Mouse (Mus musculus) kidney, adult 9 months (tissue): ENCODE measurements around the gene Epb41.

Source experiments
- DNase-seq: peaks from one replicate; pipeline ENCODE4 v3.0.0; 2022

Epb41 gene

DNA sequence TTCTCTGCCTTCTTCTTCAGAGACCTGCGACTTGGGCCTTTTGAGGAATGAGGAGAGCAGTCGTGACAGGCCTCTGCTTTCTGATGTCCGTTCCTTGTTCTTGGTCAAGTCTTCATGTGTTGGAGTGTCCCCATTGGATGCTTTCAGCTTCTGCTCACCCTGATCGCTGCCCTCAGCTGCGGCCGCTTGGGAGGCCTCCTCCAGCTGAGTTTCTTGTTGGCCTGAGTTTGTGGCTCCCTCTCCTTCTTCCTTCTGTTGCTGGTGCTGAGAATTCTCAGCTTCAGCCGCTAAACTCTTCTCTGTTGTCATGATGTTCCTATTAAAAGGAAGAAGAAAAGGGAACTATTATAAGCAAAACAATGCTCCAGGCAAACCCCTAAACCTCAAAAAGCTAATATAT is 68.0 kb downstream of the Epb41 start:
- DNase-seq: no peak

DNA sequence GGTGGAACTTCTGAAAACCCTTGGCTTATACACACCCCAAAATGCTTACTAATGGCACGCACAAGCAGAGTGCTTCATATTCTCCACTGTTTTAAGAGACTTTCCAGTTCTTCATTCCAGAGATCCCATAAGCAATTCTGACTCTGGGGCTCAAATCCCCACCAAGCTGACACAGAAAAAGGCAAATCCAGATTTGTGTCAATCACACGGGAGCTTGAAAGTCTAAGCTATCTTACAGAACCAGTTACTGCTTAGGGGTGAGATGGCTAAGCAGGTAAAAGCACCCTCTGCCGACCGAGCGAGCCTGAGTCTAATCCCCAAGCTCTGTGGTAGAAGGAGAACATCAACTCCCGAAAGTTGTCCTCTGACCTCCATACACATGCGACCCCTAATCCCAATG is 76.5 kb downstream of the Epb41 start:
- DNase-seq: no peak

- no peak for DNase-seq
Measured at GRCm38 (mm10) chr4:131997476-131997875, 77.6 kb downstream of the Epb41 start.

DNA sequence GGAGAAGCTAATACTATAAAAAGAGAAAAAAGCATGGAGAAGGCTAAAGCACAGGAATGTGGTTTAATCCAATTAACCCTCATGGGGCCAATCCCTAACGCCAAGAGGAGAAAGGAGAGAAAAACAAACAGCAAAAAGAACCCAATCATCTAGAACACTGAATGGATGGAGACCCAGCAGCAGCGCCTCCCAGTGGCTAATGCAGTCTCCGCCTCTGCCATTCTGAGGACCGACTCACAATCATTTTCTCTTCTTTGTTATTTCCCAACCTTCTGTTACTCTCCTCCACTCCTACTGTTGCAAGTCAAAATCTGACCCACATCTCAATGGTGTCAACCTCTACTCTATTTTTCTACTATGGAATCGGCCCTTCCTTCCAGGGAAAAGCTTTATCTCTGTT is 78.1 kb downstream of the Epb41 start:
- no peak for DNase-seq

DNA sequence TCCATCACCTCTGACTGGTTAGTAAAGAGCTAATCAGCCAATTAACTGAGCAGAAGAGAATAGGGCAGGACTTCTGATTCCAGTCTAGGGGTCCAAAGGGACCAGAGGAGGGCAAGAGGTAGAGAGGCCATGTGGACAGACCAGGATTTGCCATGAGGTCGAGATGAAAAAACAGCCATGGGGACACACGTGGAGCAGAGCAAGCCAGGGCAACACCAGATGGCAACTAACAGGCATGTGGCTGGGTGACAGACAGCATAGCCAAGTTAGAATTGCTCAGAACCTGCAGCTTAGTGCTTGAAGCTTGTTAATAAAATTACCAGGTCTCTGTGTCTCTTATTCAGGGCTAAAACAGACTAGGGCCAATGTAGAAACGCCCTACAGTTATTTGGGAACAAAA is 81.3 kb downstream of the Epb41 start:
- no peak for DNase-seq

GRCm38 (mm10) chr4:131982881-131983538 is 92.1 kb downstream of the Epb41 start:
- DNase-seq: no peak

DNA sequence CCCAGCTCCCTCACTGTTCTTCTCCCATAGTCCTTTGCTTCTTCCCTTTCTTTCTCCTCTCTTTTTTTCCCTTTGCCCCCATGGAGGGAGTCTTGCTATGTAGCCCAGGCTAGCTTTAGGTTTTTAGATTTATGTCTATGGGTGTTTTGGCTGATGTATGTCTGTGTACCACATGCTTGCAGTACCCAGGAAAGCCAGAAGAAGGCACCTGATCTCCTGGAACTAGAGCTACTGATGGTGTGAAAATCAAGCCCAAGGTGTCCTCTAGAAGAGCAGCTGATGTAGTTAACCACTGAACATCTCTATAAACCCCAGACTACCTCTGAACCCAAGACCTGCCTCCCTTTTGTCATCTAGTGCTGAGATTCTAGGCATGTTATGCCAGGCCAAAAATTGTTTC is 93.4 kb downstream of the Epb41 start:
- no peak for DNase-seq

DNA sequence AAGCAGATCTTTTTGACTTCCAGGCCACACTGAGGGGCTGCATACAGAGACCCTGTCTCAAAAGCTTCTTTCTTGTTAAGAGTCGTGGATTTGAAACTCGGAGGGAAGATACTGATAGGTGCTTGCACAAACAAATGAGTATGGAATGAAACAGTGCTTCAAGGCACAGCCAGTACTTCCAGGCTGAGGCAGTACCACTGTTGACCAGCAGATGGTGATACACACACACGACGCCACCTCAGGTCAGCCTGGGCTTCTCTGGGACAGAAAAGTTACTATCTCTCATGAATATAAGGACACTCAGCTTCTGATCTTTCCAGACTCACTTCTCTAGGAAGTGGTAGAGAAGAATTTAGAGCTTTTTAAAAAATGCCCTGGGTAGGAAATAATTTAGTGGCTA is 97.9 kb downstream of the Epb41 start:
- DNase-seq: peak; percentile 81

- peak; percentile 21 for DNase-seq
Measured at GRCm38 (mm10) chr4:131970244-131970853, 104.8 kb downstream of the Epb41 start.

- DNase-seq: peak; percentile 40
Measured at GRCm38 (mm10) chr4:131968873-131969272, 106.2 kb downstream of the Epb41 start.

DNA sequence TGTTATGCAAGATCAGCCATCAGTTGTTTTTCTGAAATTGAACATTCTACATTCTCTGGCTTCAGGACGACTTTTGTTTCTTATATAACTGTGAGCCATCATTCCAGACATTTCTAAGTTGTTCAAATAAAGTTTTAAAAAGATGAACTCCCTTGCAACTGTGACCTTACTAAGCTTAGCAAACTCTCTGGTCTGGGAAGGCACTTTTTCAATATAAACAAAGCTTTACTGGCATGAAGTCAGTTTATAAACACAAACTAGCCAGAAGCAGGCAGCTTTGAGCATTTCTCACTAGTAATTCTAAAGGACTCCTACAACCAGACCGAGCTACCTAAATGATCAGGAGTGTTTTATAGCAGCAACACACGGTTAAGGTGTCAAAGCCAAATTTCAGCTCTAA is 118.0 kb downstream of the Epb41 start:
- peak; percentile 23 for DNase-seq

DNA sequence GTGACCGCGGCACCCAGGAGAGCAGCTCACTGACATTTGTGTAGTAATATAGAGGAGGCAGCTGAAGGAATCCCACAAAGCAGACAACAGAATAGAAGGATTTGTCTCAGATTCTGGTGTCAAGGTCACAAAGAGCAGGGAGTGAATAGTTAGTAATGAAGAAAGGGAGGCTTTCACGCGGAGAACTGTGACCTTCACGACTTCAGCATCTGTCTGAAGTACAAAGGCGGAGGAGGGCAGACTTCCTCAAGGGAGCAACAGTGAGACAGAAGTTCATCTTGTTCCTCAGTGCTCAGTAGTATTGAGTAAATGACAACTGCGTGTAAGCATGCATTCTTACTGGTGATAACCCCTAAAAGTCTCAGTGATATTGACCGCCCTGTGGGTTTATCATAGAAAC is 124.5 kb downstream of the Epb41 start:
- no peak for DNase-seq

DNA sequence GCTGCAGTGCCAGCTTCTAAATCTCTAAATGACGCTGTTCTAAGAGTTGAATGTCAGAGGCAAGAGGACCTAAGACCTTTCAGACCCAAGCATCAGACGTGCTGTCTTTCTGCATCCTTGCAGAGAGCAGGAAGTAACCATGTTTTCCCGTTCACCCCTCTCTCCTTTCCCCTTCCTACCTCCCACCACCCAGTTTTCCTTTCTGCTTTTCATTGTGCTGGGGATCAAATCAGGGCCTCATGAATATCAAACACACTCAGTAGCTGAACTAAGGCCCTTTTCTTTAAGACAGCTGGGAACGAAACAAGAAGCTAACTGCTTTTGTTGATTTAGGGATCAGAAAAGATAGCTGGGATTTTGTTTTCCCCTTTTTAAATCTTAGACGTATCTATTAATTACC is 125.2 kb downstream of the Epb41 start:
- DNase-seq: no peak

GRCm38 (mm10) chr4:131947848-131948247 is 127.3 kb downstream of the Epb41 start:
- DNase-seq: no peak

DNA sequence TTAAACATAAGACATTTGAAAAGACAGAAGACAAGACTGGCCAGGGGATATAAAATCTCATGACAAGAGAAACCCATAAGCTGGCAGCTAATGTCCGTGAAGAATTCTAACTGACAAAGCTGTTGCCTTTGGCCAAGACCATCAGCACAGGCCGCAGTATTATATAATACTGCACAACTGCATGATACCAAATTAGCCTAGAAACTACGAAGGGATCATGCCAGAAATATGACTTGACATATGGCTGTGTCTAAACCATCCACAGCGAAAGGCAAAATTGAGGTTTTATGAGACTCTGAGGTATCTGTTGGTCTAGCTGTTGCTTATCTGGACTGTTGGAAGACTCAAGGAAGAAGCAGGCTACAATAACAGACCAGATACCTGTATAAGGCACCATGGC is 134.3 kb downstream of the Epb41 start:
- DNase-seq: no peak

GRCm38 (mm10) chr4:131939459-131939858 is 135.7 kb downstream of the Epb41 start:
- DNase-seq: no peak

- DNase-seq: no peak
Measured at GRCm38 (mm10) chr4:131929146-131929545, 146.0 kb downstream of the Epb41 start.

DNA sequence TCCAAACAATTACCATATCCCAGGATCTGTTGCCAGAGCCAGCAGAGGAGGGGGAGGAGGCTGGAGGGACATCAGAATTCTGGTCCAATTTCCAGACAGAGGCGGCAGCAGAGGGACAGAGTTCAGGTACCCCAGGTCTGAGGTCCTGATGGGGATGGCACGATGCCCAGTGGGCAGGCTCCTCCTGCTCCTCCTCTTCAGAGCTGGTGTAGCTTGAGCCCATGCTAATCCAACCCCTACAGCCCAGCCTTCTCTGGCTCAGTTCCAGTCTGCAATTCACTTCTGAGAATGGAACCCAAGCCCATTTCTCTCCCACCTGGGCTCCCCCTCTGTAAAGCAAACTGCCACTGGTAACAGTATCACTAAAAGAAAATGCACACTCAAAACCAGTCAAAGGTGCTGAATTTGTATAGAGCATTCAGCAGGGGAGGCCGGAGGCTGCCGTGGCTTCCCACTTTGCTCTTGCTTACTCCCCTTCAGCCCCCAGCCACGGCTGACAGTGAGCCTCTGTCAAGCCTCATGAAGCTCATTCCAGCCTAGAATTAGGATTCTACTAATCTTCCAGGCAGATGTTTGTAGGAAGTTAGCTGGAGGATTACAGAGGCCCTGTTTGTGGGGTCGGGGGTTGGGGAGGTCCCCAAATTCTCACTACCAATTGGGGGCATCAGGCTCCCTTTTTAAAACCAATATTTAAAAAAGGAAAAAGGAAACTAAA is 150.9 kb downstream of the Epb41 start:
- DNase-seq: peak; percentile 92

- DNase-seq: no peak
Measured at GRCm38 (mm10) chr4:131922404-131922803, 152.7 kb downstream of the Epb41 start.

- no peak for DNase-seq
Measured at GRCm38 (mm10) chr4:131921461-131922346, 153.4 kb downstream of the Epb41 start, which contains the start of gene Tmem200b. Gene Tmem200b (plus strand): TSS chr4:131921771.

DNA sequence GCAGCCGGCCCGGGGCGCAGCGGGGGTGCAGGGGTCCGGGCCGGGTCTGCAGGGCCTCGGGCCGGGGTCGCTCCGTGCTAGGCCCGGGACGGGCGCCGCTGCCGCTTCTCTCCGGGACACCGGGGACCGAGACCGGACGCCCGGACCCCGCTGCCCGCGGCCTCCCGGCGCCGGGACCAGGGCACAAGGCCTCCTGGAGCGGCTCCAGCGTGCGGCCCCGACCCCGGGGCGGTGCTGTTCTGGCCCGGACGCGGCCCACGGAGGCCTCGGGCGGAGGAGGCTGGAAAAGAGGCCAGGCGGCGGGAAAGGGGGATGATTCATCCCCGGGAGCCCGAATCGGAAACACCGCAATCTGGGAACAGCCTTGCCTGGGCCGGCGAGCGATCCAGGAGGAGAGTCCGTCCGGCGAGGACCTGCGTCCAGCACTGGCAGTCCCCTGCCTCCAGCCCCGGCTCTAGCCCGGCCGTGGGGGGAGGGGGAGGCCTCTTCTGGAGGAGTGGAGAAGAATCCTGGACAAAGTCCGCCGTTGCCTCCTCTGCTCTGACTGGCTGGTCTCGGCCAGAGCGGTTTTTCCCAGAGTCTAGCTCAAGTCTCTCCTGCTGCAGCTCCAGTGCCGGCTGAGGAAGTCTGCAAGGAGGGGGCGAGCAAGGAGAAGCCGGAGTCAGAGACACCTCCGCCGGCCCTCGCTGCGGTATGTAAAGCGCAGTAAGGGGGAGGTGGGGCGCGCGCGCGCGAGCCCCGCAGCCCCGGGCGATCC is 154.3 kb downstream of the Epb41 start:
- DNase-seq: peak; percentile 72

GRCm38 (mm10) chr4:131920141-131920594 is 155.0 kb downstream of the Epb41 start:
- no peak for DNase-seq
